In genomic region chr8:110931176-110931939, GRCm38 (mm10) we compare ENCODE assay signal across 8 mouse cellular contexts. TPM values are rescaled to one million over a fixed set of nuclear protein-coding genes. Genes with fewer than 3 reads are reported as not detected.
DNase-seq lines count a peak whose midpoint lies in the region; ATAC-seq lines count a peak whose summit lies in the region.

No protein-coding gene starts in this region.

- no peak overlapping the region for H3K27ac ChIP-seq in lung, embryonic 15.5 days

- no peak overlapping the region for H3K4me2 ChIP-seq in lung, embryonic 15.5 days

- H3K4me3 ChIP-seq in lung, embryonic 15.5 days = no peak overlapping the region

- H3K27me3 ChIP-seq in lung, embryonic 15.5 days = no peaks in the 10 kb centered on the region

- no peaks in the 10 kb centered on the region for H3K9me3 ChIP-seq in lung, embryonic 15.5 days

- peaks cover 11% of the 10 kb centered on the region for H3K4me1 ChIP-seq in lung, embryonic 15.5 days

- ATAC-seq in cerebellum, adult (ENCODE audit: insufficient number of reproducible peaks, low FRiP score, low TSS enrichment) = peak; percentile 67
- ATAC-seq in lung, embryonic 15.5 days (ENCODE audit: borderline replicate concordance, extremely low read depth, low FRiP score, low TSS enrichment) = peak; percentile 70
- ATAC-seq in frontal cortex, adult (ENCODE audit: low TSS enrichment) = no peak; the same call in 1 of the 2 replicates

- no peak overlapping the region for H3K9ac ChIP-seq in lung, embryonic 15.5 days

- WGBS in lung, embryonic 15.5 days = 56% methylated on average over 12 of the region's 12 CpGs

- H3K36me3 ChIP-seq in lung, embryonic 15.5 days = no peaks in the 10 kb centered on the region

- DNase-seq in cerebellum, postnatal 4 days (ENCODE audit: low spot score in 2 of 2) = no peak
- peak; percentile 53 to 69 for DNase-seq in adrenal gland, postnatal 36 days
- peak; percentile 80 for DNase-seq in gastrocnemius, postnatal 10 days
- peak; percentile 57 for DNase-seq in kidney, adult 18-20 months
- no peak for DNase-seq in spleen, postnatal 14 days (ENCODE audit: low spot score in 2 of 2)

RNA-seq across cellular contexts. Expression of gene St3gal2, which starts 11.6 kb away (rescaled TPM):
- total RNA-seq in adrenal gland, postnatal 36 days (2021) = 10 to 100 TPM; 22.1 to 23.3 TPM
- 10 to 100 TPM; 36.1 to 43.2 TPM for total RNA-seq in gastrocnemius, postnatal 10 days (2021)
- polyA plus RNA-seq in lung, embryonic 15.5 days (2015; fragmentation: Nextera tagmentation; extraction: Ambion mirVana) = 18.3 and 20.5 TPM in 2 replicates

RNA-seq across cellular contexts. Expression of gene Fuk, which starts 29.1 kb away (rescaled TPM):
- total RNA-seq in adrenal gland, postnatal 36 days (2021) = 1 to 10 TPM; 9.4 to 9.5 TPM
- 1 to 10 TPM; 4.1 to 5.0 TPM for total RNA-seq in gastrocnemius, postnatal 10 days (2021)
- polyA plus RNA-seq in lung, embryonic 15.5 days (2015; fragmentation: Nextera tagmentation; extraction: Ambion mirVana) = 10.8 and 11.4 TPM in 2 replicates

Comparison
In these comparisons a context has a peak if more than half of its experiments do, and no peak if none do; other contexts are left out.
1. DNase-seq: peak in adrenal gland, postnatal 36 days (2 of 2), gastrocnemius, postnatal 10 days (single experiment) and kidney, adult 18-20 months (single experiment); none in cerebellum, postnatal 4 days (0 of 2) and spleen, postnatal 14 days (0 of 2).